Mouse (Mus musculus) cerebellum, adult 2 months (tissue): ENCODE data around the gene Dohh.

Experiments used
- CTCF ChIP-seq: fragments of 200-500 bp; IDR thresholded peaks from 2 replicates; pipeline ENCODE4 v1.5.1; 2011; ENCODE audit warnings: low read depth, mild to moderate bottlenecking, control low read depth, low read length, moderate library complexity, borderline replicate concordance; ENCODE audit not compliant: insufficient read depth
- POLR2A ChIP-seq: fragments of 200-500 bp; IDR thresholded peaks from 2 replicates; pipeline ENCODE4 v1.6.1; 2011; ENCODE audit warnings: low read length, control low read depth, borderline replicate concordance; ENCODE audit not compliant: insufficient read depth

GRCm38 (mm10) chr10:81426897-81427296 is 42.7 kb downstream of the Dohh start:
- TF ChIP-seq CTCF = no peak
- TF ChIP-seq POLR2A = peak; percentile 32; the same call in 1 of the 2 replicates
